Mouse (Mus musculus): ENCODE measurements around the gene Prame.
"Not testable (repeated sequence)": the region's sequence is repeated elsewhere in the genome, so short reads cannot be mapped to it uniquely, and the experiment has no call there.

Gene Prame

DNA sequence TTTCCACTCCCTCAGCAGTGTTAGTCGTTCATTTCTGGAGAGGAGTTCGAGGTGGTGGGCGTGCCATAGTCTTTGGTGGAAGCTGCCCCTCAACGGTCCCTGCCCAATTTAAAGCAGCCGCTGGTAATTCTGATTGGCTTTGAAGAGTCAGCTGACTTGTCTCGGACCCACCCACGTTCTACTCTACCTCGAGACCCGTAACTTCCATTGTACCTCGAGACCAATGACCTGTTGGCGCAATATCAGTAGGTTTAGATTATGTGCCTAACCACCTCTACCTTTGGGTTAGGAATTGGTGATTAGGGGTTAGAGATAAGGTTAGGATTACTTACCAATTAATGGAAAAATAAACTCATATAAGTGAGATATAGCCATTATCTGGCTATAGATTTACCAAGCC is at the start of gene Prame:
Gene Prame, minus strand, starts transcription at position 101 of the 400 bp plus-strand sequence.
- no peak for DNase-seq (ENCODE audit: low spot score in 2 of 2)

DNA sequence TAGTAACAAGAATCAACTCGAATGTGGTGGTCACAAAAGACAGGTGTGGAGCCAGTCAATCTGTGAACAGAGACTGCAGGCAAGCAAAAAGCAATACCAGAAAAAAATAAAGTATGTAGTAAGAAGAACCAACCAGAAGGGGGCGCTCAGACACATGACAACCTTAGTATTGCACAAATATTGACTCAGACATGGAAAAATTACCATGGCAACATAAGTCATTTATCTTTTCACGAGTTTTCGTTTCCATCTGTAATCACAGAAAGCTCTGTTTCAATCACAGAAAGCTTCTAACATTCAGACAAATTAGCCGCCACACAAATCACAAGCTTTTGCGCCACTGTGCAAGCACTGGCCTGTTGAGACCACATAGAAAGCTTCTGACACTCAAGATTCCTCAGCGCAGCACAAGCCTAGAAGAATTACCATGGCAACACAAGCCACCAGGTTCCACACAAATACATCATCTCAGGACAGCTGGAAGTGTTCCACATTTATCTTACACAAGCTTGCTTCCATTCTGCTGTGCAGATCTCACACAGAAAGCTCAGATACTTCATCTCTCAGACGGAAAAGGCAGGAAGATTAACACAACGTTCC is 24.8 kb upstream of the Prame start:
- no peak for DNase-seq (ENCODE audit: low spot score in 2 of 2)

DNA sequence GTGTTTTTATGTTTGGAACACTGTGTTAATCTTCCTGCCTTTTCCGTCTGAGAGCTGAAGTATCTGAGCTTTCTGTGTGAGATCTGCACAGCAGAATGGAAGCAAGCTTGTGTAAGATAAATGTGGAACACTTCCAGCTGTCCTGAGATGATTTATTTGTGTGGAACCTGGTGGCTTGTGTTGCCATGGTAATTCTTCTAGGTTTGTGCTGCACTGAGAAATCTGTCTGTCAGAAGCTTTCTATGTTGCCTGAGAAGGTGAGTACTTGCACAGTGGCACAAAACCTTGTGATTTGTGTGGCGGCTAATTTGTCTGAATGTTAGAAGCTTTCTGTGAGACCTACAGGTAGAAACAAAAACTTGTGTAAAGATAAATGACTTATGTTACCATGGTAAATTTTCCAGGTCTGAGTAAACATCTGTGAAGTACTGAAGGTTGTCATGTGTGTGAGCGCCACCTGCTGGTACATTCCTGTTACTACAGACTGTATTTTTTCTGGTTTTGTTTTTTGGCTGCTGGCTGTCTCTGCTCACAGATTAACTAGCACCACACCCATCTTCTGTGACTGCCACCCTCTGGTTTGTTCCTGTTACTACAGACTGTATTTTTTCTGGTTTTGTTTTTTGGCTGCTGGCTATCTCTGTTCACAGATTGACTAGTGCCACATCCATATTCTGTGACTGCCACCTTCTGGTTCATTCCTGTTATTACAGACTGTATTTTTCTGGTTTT is 26.0 kb downstream of the Prame start:
- not testable (repeated sequence) for DNase-seq (ENCODE audit: low spot score in 2 of 2)

DNA sequence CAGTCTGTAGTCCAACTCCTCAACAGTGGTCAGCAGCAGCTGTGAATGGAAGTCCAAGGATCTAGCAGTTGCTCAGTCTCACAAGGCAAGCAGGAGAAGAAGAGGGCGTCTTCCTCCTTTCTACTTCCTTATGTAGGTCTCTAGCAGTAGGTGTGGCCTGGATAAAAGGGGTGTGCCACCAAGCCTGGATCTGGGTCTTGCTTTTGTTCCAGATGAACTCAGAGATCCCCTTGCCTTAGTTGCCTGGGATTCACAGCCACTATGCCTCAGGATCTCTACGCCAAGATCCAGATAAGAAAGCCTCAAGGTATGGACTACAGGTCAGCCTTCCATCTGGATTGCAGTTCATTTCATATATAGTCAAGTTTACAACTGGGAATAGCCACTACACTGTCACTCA is 28.8 kb downstream of the Prame start, which contains the start of gene Nxf7:
Gene Nxf7, minus strand, starts transcription at position 101 of the 400 bp plus-strand sequence.
- no peak for DNase-seq (ENCODE audit: low spot score in 2 of 2)

DNA sequence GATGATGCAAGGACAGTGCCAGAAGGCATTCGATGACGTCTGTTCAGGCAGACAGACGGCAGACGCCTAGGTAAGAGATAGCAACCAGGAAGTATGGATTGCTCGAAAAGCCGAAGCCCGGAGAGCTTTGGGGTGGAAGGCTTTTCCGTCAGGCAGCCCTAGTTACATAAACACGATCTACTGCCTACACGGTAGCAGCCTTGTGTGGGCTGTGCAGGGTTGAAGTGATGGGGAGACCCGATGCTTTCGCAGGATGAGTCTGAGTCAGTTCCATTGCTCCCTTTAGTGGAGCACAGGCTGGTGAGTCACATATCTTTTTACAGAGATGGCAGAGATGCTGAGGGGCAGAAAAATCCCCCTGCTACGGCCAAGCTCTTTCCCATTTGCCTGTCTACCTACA is 29.4 kb downstream of the Prame start:
- DNase-seq (ENCODE audit: low spot score in 2 of 2): no peak

DNA sequence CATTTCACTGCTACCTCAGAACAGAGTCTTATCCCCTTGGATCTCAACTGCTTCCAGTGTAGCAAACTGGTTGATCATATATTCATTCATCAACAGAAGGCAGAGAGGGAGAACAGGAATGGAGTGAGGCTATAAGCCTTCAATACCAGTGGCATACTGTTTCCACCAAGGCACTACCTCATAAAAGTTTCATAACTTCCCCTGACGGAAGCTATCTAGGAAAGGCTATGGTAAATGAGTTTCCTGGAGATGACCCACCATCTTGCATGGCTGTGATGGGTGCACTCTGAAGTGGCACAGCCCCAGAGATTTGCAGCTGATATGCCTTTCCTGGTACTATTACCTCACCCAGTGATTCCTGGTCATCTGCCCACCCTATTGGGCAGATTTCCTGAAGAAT is 51.1 kb downstream of the Prame start:
- DNase-seq (ENCODE audit: low spot score in 2 of 2): no peak

DNA sequence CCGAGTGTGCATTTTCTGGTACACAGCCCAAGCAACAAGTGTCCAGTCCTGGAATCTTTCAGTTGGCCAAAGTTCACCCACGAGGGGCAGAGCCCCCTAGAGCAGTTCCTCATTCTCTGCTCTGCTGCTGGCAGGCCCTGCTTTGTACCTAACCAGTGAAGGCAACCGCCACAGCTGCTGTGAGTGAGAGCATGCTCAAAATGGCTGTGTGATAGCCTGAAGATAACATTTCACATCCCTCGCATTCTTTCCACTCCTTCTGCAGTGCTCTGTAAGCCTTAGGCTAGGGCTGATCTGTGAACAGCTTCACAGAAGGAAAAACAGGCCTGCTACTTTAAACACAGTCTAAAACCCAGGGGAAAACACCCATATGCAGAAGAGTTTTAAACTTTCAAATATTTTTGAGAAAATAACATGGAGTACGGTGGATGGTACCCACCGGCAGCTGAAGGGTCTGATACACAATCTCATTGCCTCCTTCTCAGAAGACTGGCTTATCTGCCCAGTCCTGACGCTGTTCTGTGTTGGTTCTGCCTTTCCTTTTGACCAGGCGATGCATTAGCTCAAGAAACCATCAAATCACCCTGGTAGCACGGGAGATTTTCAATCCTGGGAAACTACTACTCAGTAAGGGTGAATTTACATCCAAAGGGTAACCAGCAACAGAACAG is 52.4 kb downstream of the Prame start:
- not testable (repeated sequence) for DNase-seq (ENCODE audit: low spot score in 2 of 2)

DNA sequence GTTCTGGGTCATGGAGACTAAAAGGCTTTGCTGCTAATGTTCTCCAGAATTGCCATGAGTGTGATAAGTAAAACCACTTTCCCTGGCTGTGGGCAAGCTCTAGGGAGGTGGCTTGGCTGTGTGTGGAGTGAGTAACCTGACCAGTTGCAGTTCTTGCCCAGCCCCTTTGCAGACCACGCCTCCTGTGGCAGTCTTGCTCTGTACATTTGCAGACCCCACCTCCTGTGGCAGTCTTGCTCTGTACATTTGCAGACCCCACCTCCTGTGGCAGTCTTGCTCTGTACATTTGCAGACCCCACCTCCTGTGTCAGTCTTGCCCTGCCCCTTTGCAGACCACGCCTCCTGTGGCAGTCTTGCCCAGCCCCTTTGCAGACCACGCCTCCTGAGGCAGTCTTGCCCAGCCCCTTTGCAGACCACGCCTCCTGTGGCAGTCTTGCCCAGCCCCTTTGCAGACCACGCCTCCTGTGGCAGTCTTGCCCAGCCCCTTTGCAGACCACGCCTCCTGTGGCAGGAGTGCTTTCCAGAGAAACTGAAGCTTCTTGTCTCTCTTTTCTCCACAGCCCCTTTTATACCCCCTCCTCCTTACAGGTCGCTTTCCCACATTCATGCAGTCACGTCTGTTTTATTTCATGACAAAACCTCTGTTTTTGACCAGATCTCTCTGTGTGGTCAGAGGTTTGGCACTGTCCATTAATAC is 53.1 kb downstream of the Prame start:
- DNase-seq (ENCODE audit: low spot score in 2 of 2): not testable (repeated sequence)

DNA sequence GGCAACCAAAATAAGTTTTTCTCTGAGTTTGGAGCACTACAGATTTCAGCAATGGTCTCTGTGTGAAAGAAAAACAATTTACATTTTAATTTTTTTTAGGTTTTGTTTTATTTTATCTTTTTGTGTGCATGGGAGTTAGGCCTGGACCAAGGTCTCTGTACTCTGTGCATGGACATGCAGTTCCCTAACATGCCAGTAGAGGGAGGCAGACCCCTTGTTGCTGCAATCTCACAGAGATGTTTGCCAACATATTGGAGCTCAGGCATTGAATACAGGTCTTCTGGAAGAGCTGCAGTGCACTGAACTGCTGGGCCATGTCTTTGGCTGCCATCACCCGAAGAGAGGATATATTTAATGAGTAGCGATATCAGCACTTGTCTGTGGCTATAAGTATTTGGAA is 58.0 kb downstream of the Prame start:
- DNase-seq (ENCODE audit: low spot score in 2 of 2): peak; percentile 41 to 44

DNA sequence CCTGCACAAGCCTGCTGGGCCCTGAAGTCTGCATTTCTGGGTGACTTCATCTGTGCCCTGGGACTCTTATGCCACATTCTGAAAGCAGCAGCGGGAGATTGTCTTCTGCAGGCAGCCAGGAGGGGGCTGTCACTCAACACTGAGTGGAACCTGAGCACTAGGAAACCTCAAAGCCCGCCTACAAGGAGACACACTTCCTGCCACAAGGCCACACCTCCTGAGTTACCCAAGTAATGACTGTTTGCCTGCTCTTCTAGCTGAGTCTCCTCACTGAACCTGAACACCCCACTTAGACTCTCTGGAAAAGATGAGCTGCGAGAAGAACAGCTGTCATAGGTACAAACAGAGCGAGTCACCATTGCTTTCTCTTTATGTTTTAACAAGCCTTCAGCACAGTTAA is 62.6 kb downstream of the Prame start:
- not testable (repeated sequence) for DNase-seq (ENCODE audit: low spot score in 2 of 2)
